Mouse (Mus musculus): ENCODE data around the gene Memo1.

- TF ChIP-seq EP300 (IDR thresholded peaks at IDR 0.05; ENCODE audit: low read length) (no peak), ZC3H11A (IDR thresholded peaks at IDR 0.05; ENCODE audit: low read depth, low read length) (no peak), ETS1 (conservative IDR thresholded peaks at IDR 0.05; ENCODE audit: low read depth, low read length) (no peak), PAX5 (IDR thresholded peaks at IDR 0.05; ENCODE audit: low read length) (no peak), MEF2A (IDR thresholded peaks at IDR 0.05; ENCODE audit: borderline replicate concordance, low read depth, low read length) (no peak), SIN3A (IDR thresholded peaks at IDR 0.05; ENCODE audit: low read length) (no peak), POLR2A (IDR thresholded peaks at IDR 0.05; ENCODE audit: low read depth, low read length) (no peak), E2F4 (IDR thresholded peaks at IDR 0.05; ENCODE audit: insufficient replicate concordance, low read depth, low read length) (no peak), CHD2 (IDR thresholded peaks at IDR 0.05; ENCODE audit: low read length) (no peak), BHLHE40 (IDR thresholded peaks at IDR 0.05; ENCODE audit: low read depth, low read length) (no peak), MAFK (IDR thresholded peaks at IDR 0.05; ENCODE audit: insufficient replicate concordance, low read length) (no peak), USF1 (IDR thresholded peaks at IDR 0.05; ENCODE audit: low read depth, low read length) (no peak), ZMIZ1 (IDR thresholded peaks at IDR 0.05; ENCODE audit: low read depth, low read length) (no peak)
Measured at GRCm38 (mm10) chr17:74173726-74174125, 121.6 kb downstream of the Memo1 start.

All from CH12.LX (cell line).